Mouse (Mus musculus): ENCODE data around the gene Dock8.

DNA sequence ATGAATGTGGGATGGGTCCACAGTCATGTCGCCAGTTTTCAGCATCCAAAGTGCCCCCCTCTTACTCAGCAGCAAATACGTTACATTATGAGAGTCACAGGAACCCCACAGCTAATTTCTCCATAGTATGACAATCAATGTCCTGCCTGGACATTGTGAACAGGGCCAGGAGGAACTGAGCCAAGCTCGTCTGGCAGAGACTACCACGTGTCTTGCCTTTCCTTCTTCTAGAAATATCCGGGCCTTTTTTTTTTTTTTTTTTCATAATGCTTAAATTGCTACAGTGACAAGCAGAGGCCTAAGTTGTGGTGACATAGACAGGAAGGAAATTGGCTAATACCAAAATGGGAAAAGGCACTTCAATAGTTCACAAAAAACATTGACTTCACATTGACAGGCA, 10.5 kb upstream of the Dock8 start:
- no peak for TF ChIP-seq GATA1 (IDR thresholded peaks at IDR 0.05; ENCODE audit: borderline replicate concordance, low read length)
- TF ChIP-seq FLI1 (IDR thresholded peaks at IDR 0.05; ENCODE audit: low read length), result no peak

Measured in megakaryocyte, embryonic 14.5 days (primary cell).